In the genomic region with DNA sequence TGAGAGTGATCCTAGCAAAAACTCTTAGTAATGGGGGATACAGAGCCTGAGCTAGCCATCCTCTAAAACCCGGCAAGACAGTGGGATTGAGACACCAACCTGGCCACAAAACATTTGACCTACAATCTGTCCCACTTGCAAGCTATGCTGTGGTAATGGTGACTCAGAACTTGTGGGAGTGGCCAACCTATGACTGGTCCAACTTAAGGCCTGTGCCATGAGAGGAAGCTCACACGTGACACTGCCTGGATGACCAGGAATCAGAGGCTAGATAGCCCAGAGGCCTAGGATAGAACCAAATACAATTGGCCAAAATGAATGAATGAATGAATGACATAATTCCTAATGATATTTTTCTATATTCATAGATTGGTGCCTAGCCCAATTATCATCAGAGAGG, we compare ENCODE assay signal across 33 mouse cellular contexts. TPM values are rescaled to one million over a fixed set of nuclear protein-coding genes. Genes with fewer than 3 reads are reported as not detected.
DNase-seq lines count a peak whose midpoint lies in the region; ATAC-seq and TF ChIP-seq lines count a peak whose summit lies in the region.
"Had no signal": no experiment of that assay in that cellular context is flagged by ENCODE, and none has a peak within 500 bp of the region (broad histone marks: within the 10 kb centered on the region; RNA-seq: fewer than 3 reads in every experiment).

No protein-coding gene starts in this region.

- DNase-seq in adrenal gland, adult 2 months: peak; percentile 41
- DNase-seq in adrenal gland, adult 8-10 months: no peak
- DNase-seq in kidney, postnatal 0 days (ENCODE audit: low spot score): no peak
- DNase-seq in NIH3T3 (ENCODE audit: low read depth): peak; percentile 37
- no peak for DNase-seq in left cerebral cortex, postnatal 25 days (ENCODE audit: low spot score in 2 of 2)
- DNase-seq in spleen, postnatal 14 days (ENCODE audit: low spot score in 2 of 2): no peak
- no peak for DNase-seq in heart, postnatal 36 days
- DNase-seq: adrenal gland, postnatal 25 days; cerebellum, adult 18-20 months; cerebellum, adult 9-10 months; cerebellum, postnatal 14 days; forebrain, postnatal 0 days; gastrocnemius, adult 2 months; gastrocnemius, postnatal 14 days; heart, adult 18-20 months; heart, postnatal 10 days had no signal

- H3K9me3 ChIP-seq in kidney, postnatal 0 days (replicated peaks; ENCODE audit: low read length): no peaks in the 10 kb centered on the region
- H3K9me3 ChIP-seq in kidney, embryonic 14.5 days (ENCODE audit: control insufficient read depth, low read length): no peaks in the 10 kb centered on the region
- H3K9me3 ChIP-seq: G1E; heart, embryonic 12.5 days; heart, embryonic 15.5 days; hindbrain, embryonic 12.5 days; hindbrain, embryonic 15.5 days had no signal

- 79% methylated on average over 2 of the region's 2 CpGs for WGBS in kidney, postnatal 0 days
- WGBS in kidney, embryonic 14.5 days: 78% methylated on average over 2 of the region's 2 CpGs

- H3K27me3 ChIP-seq in kidney, postnatal 0 days (ENCODE audit: insufficient read depth, low read length): no peaks in the 10 kb centered on the region
- no peaks in the 10 kb centered on the region for H3K27me3 ChIP-seq in kidney, embryonic 14.5 days (ENCODE audit: control insufficient read depth, insufficient read depth, low read length)
- H3K27me3 ChIP-seq: heart, embryonic 12.5 days; heart, embryonic 15.5 days; hindbrain, embryonic 12.5 days; hindbrain, embryonic 15.5 days had no signal

- H3K4me3 ChIP-seq in kidney, postnatal 0 days (replicated peaks; ENCODE audit: low read depth, low read length): no peak overlapping the region
- H3K4me3 ChIP-seq in kidney, embryonic 14.5 days (ENCODE audit: low read length): no peak overlapping the region
- H3K4me3 ChIP-seq: gastrocnemius, adult 2 months; heart, embryonic 12.5 days; heart, embryonic 15.5 days; hindbrain, embryonic 12.5 days; hindbrain, embryonic 15.5 days had no signal

- H3K27ac ChIP-seq in kidney, postnatal 0 days: no peak overlapping the region
- no peak overlapping the region for H3K27ac ChIP-seq in kidney, embryonic 14.5 days (ENCODE audit: low read depth, low read length)
- H3K27ac ChIP-seq: gastrocnemius, adult 2 months; heart, embryonic 15.5 days; hindbrain, embryonic 12.5 days; hindbrain, embryonic 15.5 days had no signal

- no peak for TF ChIP-seq CTCF in kidney, postnatal 0 days (IDR thresholded peaks at IDR 0.05; ENCODE audit: low read depth)

- intact Hi-C loops in left cerebral cortex, postnatal 25 days (cut with DNase I): no loop called here
- intact Hi-C loops in heart, postnatal 36 days (cut with DNase I): no loop called here

- no peaks in the 10 kb centered on the region for H3K36me3 ChIP-seq in kidney, postnatal 0 days (ENCODE audit: insufficient read depth, low read length)
- H3K36me3 ChIP-seq in kidney, embryonic 14.5 days (ENCODE audit: control insufficient read depth, insufficient read depth, low read length): no peaks in the 10 kb centered on the region
- H3K36me3 ChIP-seq: G1E; heart, embryonic 12.5 days; heart, embryonic 15.5 days; hindbrain, embryonic 12.5 days; hindbrain, embryonic 15.5 days had no signal

- no peak overlapping the region for H3K4me2 ChIP-seq in kidney, postnatal 0 days (ENCODE audit: low read length)
- no peak overlapping the region for H3K4me2 ChIP-seq in kidney, embryonic 14.5 days (replicated peaks; ENCODE audit: low read depth, low read length)
- H3K4me2 ChIP-seq: heart, embryonic 12.5 days; heart, embryonic 15.5 days; hindbrain, embryonic 12.5 days; hindbrain, embryonic 15.5 days had no signal

- ATAC-seq in kidney, postnatal 0 days (replicated peaks; ENCODE audit: low FRiP score, low read depth): 0 out of 2 replicates have a peak, but pooled peaks have one; percentile 17
- no peak for ATAC-seq in kidney, embryonic 14.5 days (ENCODE audit: low FRiP score, low TSS enrichment)
- ATAC-seq: activated CD4-positive, CD25-positive, alpha-beta regulatory T cell, adult 4 months; forebrain, embryonic 14.5 days; forebrain, postnatal 0 days; intestine, postnatal 0 days had no signal

- no peaks in the 10 kb centered on the region for H3K4me1 ChIP-seq in kidney, postnatal 0 days (replicated peaks; ENCODE audit: insufficient read depth, low read length)
- no peaks in the 10 kb centered on the region for H3K4me1 ChIP-seq in kidney, embryonic 14.5 days (ENCODE audit: control insufficient read depth, insufficient read depth, low read length)
- H3K4me1 ChIP-seq: heart, embryonic 12.5 days; heart, embryonic 15.5 days; hindbrain, embryonic 12.5 days; hindbrain, embryonic 15.5 days had no signal

- no peak overlapping the region for H3K9ac ChIP-seq in kidney, postnatal 0 days (ENCODE audit: low read depth, low read length)
- H3K9ac ChIP-seq in kidney, embryonic 14.5 days (ENCODE audit: low read depth, low read length): no peak overlapping the region
- H3K9ac ChIP-seq: forebrain, postnatal 0 days; heart, embryonic 12.5 days; heart, embryonic 15.5 days; hindbrain, embryonic 12.5 days; hindbrain, embryonic 15.5 days had no signal

RNA-seq across cellular contexts. Expression of a gene that starts 32.9 kb away (rescaled TPM):
- total RNA-seq in adrenal gland, adult 2 months (2021): not detected
- polyA plus RNA-seq in adrenal gland, adult 2 months (2012; rRNA removed): not detected in 2 replicates
- total RNA-seq in adrenal gland, adult 8-10 months (2022): not detected
- not detected in 2 replicates for polyA plus RNA-seq in kidney, postnatal 0 days (2015; fragmentation: Nextera tagmentation; extraction: Ambion mirVana)
- not detected in 2 replicates for polyA plus RNA-seq in kidney, embryonic 14.5 days (2014; fragmentation: Nextera tagmentation; extraction: Ambion mirVana)
- total RNA-seq in left cerebral cortex, postnatal 25 days (2021): not detected
- total RNA-seq in heart, postnatal 36 days (2021): not detected
- total RNA-seq: adrenal gland, postnatal 25 days; CH12.LX; forebrain, postnatal 0 days; G1E; gastrocnemius, adult 2 months; gastrocnemius, postnatal 14 days; gastrocnemius, postnatal 4 days; heart, adult 18-20 months; heart, postnatal 10 days; hematopoietic stem cell, adult 5-6 weeks had no signal
- polyA plus RNA-seq: activated CD4-positive, CD25-positive, alpha-beta regulatory T cell, adult 4 months; embryonic facial prominence, embryonic 14.5 days; forebrain, embryonic 14.5 days; forebrain, postnatal 0 days; frontal cortex, adult 2 months; G1E; heart, embryonic 15.5 days; hindbrain, embryonic 15.5 days; intestine, embryonic 14.5 days had no signal

RNA-seq across cellular contexts. Expression of a gene that starts 49.7 kb away (rescaled TPM):
- 10 to 100 TPM; 21.5 to 48.5 TPM for total RNA-seq in adrenal gland, adult 2 months (2021)
- polyA plus RNA-seq in adrenal gland, adult 2 months (2012; rRNA removed): 72.1 and 103 TPM in 2 replicates
- 10 to 100 TPM; 29.5 to 52.6 (median 34.7) TPM for total RNA-seq in adrenal gland, adult 8-10 months (2022)
- polyA plus RNA-seq in kidney, postnatal 0 days (2015; fragmentation: Nextera tagmentation; extraction: Ambion mirVana): 23.2 and 25.1 TPM in 2 replicates
- polyA plus RNA-seq in kidney, embryonic 14.5 days (2014; fragmentation: Nextera tagmentation; extraction: Ambion mirVana): 24.0 and 32.7 TPM in 2 replicates
- total RNA-seq in left cerebral cortex, postnatal 25 days (2021): 10 to 100 TPM; 20.0 to 20.6 TPM
- total RNA-seq in heart, postnatal 36 days (2021): 10 to 100 TPM; 21.5 to 23.6 TPM
- polyA plus RNA-seq: activated CD4-positive, CD25-positive, alpha-beta regulatory T cell, adult 4 months had no signal

RNA-seq across cellular contexts. Expression of a gene that starts 53.3 kb away (rescaled TPM):
- total RNA-seq in adrenal gland, adult 2 months (2021): not detected
- not detected in 2 replicates for polyA plus RNA-seq in adrenal gland, adult 2 months (2012; rRNA removed)
- total RNA-seq in adrenal gland, adult 8-10 months (2022): not detected
- not detected in 2 replicates for polyA plus RNA-seq in kidney, postnatal 0 days (2015; fragmentation: Nextera tagmentation; extraction: Ambion mirVana)
- polyA plus RNA-seq in kidney, embryonic 14.5 days (2014; fragmentation: Nextera tagmentation; extraction: Ambion mirVana): not detected in 2 replicates
- total RNA-seq in left cerebral cortex, postnatal 25 days (2021): not detected
- not detected for total RNA-seq in heart, postnatal 36 days (2021)
- total RNA-seq: adrenal gland, postnatal 25 days; CH12.LX; forebrain, postnatal 0 days; G1E; gastrocnemius, adult 2 months; gastrocnemius, postnatal 14 days; gastrocnemius, postnatal 4 days; heart, adult 18-20 months; heart, postnatal 10 days; hematopoietic stem cell, adult 5-6 weeks had no signal
- polyA plus RNA-seq: activated CD4-positive, CD25-positive, alpha-beta regulatory T cell, adult 4 months; embryonic facial prominence, embryonic 11.5 days; embryonic facial prominence, embryonic 14.5 days; forebrain, embryonic 11.5 days; forebrain, embryonic 14.5 days; forebrain, postnatal 0 days; frontal cortex, adult 2 months; G1E; heart, embryonic 12.5 days; heart, embryonic 15.5 days; hindbrain, embryonic 12.5 days; hindbrain, embryonic 15.5 days; intestine, embryonic 14.5 days had no signal

Comparison
In these comparisons a context has a peak if more than half of its experiments do, and no peak if none do; other contexts are left out.
1. DNase-seq: peak in adrenal gland, adult 2 months (single experiment) and NIH3T3 (single experiment); none in adrenal gland, adult 8-10 months (single experiment), kidney, postnatal 0 days (single experiment), left cerebral cortex, postnatal 25 days (0 of 2), spleen, postnatal 14 days (0 of 2) and heart, postnatal 36 days (0 of 2).